Mouse (Mus musculus): ENCODE results near the gene Gm3676.
"Not testable (repeated sequence)": the region's sequence is repeated elsewhere in the genome, so short reads cannot be mapped to it uniquely, and the experiment has no call there.

DNA sequence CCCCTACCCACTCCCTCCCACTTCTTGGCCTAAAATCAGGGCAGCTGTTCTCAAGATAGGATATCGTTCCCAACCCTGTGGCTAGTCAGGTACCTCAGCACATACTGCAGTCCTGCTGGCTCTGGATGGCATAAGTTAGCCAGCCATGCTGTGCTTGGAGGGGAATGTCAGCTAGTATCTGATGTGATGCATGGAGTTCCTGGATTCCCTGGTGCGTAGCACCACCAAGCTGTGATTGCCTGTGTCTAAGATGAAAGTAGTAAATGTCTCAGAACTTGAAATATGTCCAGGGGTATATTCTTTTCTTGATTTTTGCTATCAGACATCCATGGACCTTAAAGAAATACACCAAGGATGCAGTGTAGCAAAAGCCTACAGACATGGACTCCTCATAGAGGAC lies 1.9 kb upstream of the Gm3676 start:
- TF ChIP-seq POLR2A (IDR thresholded peaks at IDR 0.05; ENCODE audit: low read depth, low read length); CTCF (IDR thresholded peaks at IDR 0.05; ENCODE audit: borderline replicate concordance, insufficient read depth, low read length): not testable (repeated sequence)
